In genomic region chr16:11008162-11008991, GRCm38 (mm10) we compare ENCODE assay signal across 8 mouse cellular contexts. TPM values are rescaled to one million over a fixed set of nuclear protein-coding genes. Genes with fewer than 3 reads are reported as not detected.
DNase-seq lines count a peak whose midpoint lies in the region; ATAC-seq and TF ChIP-seq lines count a peak whose summit lies in the region.

No protein-coding gene starts in this region.

- WGBS in heart, adult 2 months = 20% methylated on average over 15 of the region's 15 CpGs
- 12% methylated on average over 15 of the region's 15 CpGs for WGBS in lung, embryonic 14.5 days

- peaks cover 29% of the 10 kb centered on the region for H3K4me1 ChIP-seq in heart, adult 2 months (ENCODE audit: control insufficient read depth, insufficient read depth, low read length)
- H3K4me1 ChIP-seq in lung, embryonic 14.5 days (ENCODE audit: insufficient read depth) = peaks cover 30% of the 10 kb centered on the region

- peak overlapping the region; percentile 98 for H3K27ac ChIP-seq in heart, adult 2 months
- H3K27ac ChIP-seq in lung, embryonic 14.5 days (ENCODE audit: low read depth) = peak overlapping the region; percentile 95

- peak overlapping the region; percentile 41 for H3K4me2 ChIP-seq in lung, embryonic 14.5 days

- H3K27me3 ChIP-seq in heart, adult 2 months (ENCODE audit: control insufficient read depth, insufficient read depth, low read length) = no peaks in the 10 kb centered on the region
- H3K27me3 ChIP-seq in lung, embryonic 14.5 days (ENCODE audit: insufficient read depth, low read length) = no peaks in the 10 kb centered on the region

- DNase-seq in adrenal gland, adult (ENCODE audit: inconsistent age in 2 of 2, low spot score in 1 of 2) = peak; percentile 76 to 90
- DNase-seq in embryo, embryonic 11.5 days (ENCODE audit: low read depth, low spot score) = peak; percentile 71
- DNase-seq in heart, adult 2 months = peak; percentile 84 to 92
- peak; percentile 73 for DNase-seq in kidney, adult 18-20 months
- DNase-seq in lung, embryonic 14.5 days = peak; percentile 99
- peak; percentile 58 for DNase-seq in ovary, postnatal 14 days (ENCODE audit: low spot score)
- DNase-seq in cerebellum, adult 9-11 months = no peak
- DNase-seq in natural killer cell, adult 2 months (ENCODE audit: low spot score in 2 of 2) = no peak

- no peaks in the 10 kb centered on the region for H3K79me2 ChIP-seq in heart, adult 2 months (replicated peaks; ENCODE audit: control insufficient read depth, insufficient read depth, low read length)

- no peaks in the 10 kb centered on the region for H3K36me3 ChIP-seq in heart, adult 2 months (ENCODE audit: control insufficient read depth, insufficient read depth, low read length)
- H3K36me3 ChIP-seq in lung, embryonic 14.5 days (ENCODE audit: insufficient read depth) = no peaks in the 10 kb centered on the region

- peak; percentile 57 for TF ChIP-seq POLR2A in heart, adult 2 months (IDR thresholded peaks at IDR 0.05; ENCODE audit: insufficient read depth, low read depth, low read length)

- peak overlapping the region; percentile 16; the same call in 1 of the 2 replicates for H3K9ac ChIP-seq in heart, adult 2 months (ENCODE audit: low read depth, low read length)
- 0 out of 2 replicates have a peak overlapping the region, but pooled peaks have one; percentile 9 for H3K9ac ChIP-seq in lung, embryonic 14.5 days

- TF ChIP-seq CTCF in heart, adult 2 months (IDR thresholded peaks at IDR 0.05) = no peak
- TF ChIP-seq CTCF in lung, embryonic 14.5 days (IDR thresholded peaks at IDR 0.05; ENCODE audit: low read depth) = no peak

- peak; percentile 93 for ATAC-seq in lung, embryonic 14.5 days (ENCODE audit: insufficient read depth)

- no peaks in the 10 kb centered on the region for H3K9me3 ChIP-seq in lung, embryonic 14.5 days (ENCODE audit: low read depth, low read length)

- intact Hi-C loops in heart, adult 2 months (cut with DNase I) = loop anchor here (2.0 kb wide), 1 partner anchor 16 kb away; no protein-coding TSS in a partner anchor

- H3K4me3 ChIP-seq in heart, adult 2 months = peak overlapping the region; percentile 29
- peak overlapping the region; percentile 7 for H3K4me3 ChIP-seq in lung, embryonic 14.5 days (ENCODE audit: low read depth, low read length)

- peak; percentile 93 for TF ChIP-seq EP300 in heart, adult 2 months (IDR thresholded peaks at IDR 0.05; ENCODE audit: insufficient read depth, low read depth, low read length)

RNA-seq across cellular contexts. Expression of gene Snn, which starts 52.4 kb away (rescaled TPM):
- total RNA-seq in heart, adult 2 months (2021) = 10 to 100 TPM; 22.6 to 32.3 TPM
- 23.9 and 32.2 TPM in 2 replicates for polyA plus RNA-seq in heart, adult 2 months (2012; rRNA removed)
- 56.7 and 57.7 TPM in 2 replicates for polyA plus RNA-seq in lung, embryonic 14.5 days (2014; fragmentation: Nextera tagmentation; extraction: Ambion mirVana)

RNA-seq across cellular contexts. Expression of gene Litaf, which starts 57.6 kb away (rescaled TPM):
- 10 to 100 TPM; 19.6 to 25.0 TPM for total RNA-seq in heart, adult 2 months (2021)
- 38.1 and 47.3 TPM in 2 replicates for polyA plus RNA-seq in heart, adult 2 months (2012; rRNA removed)
- 112 and 116 TPM in 2 replicates for polyA plus RNA-seq in lung, embryonic 14.5 days (2014; fragmentation: Nextera tagmentation; extraction: Ambion mirVana)

Comparison
In these comparisons a context has a peak if more than half of its experiments do, and no peak if none do; other contexts are left out.
1. DNase-seq: peak in adrenal gland, adult (2 of 2), embryo, embryonic 11.5 days (single experiment), heart, adult 2 months (2 of 2), kidney, adult 18-20 months (single experiment), lung, embryonic 14.5 days (single experiment) and ovary, postnatal 14 days (single experiment); none in cerebellum, adult 9-11 months (single experiment) and natural killer cell, adult 2 months (0 of 2).